Mouse (Mus musculus) left cerebral cortex, postnatal 14 days (tissue): ENCODE data around the gene Stag3. TPM values are rescaled to one million over a fixed set of nuclear protein-coding genes. Genes with fewer than 3 reads are reported as not detected.

ENCODE experiments used
- total RNA-seq, 2 experiments: library from RNA; stranded (reverse); gene quantifications; 2 replicates each; pipeline ENCODE4 v1.2.3; 2021

The Stag3 gene
- total RNA-seq, 2 experiments from 2014 or later, result 1.1 to 1.8 TPM

Other genes starting within 250 kb of the Stag3 start
- gene Smok3c, start 227.0 kb upstream of the Stag3 start, total RNA-seq, result not detected
- 10 to 100 TPM; 39.2 to 40.4 TPM for gene Zkscan1, start 195.2 kb upstream of the Stag3 start, total RNA-seq
- gene Zscan21, start 163.3 kb upstream of the Stag3 start, total RNA-seq, result 10 to 100 TPM; 16.1 to 16.4 TPM
- 1 to 10 TPM; 8.9 to 9.2 TPM for gene Zfp113, start 124.5 kb upstream of the Stag3 start, total RNA-seq
- gene Cops6, start 119.2 kb upstream of the Stag3 start, total RNA-seq, result 100 to 1,000 TPM; 137 to 142 TPM
- gene Ap4m1, start 108.2 kb upstream of the Stag3 start, total RNA-seq, result 10 to 100 TPM; 21.6 to 24.8 TPM
- 10 to 100 TPM; 11.8 to 14.2 TPM for gene Mcm7, start 107.8 kb upstream of the Stag3 start, total RNA-seq
- gene Taf6, start 92.8 kb upstream of the Stag3 start, total RNA-seq, result 10 to 100 TPM; 33.0 to 35.8 TPM
- gene Cnpy4, start 92.8 kb upstream of the Stag3 start, total RNA-seq, result 10 to 100 TPM; 17.2 to 18.0 TPM
- gene Mblac1, start 85.9 kb upstream of the Stag3 start, total RNA-seq, result 10 to 100 TPM; 10.1 to 12.8 TPM
- gene Nxpe5, start 54.3 kb upstream of the Stag3 start, total RNA-seq, result under 1 TPM in 1 of 2 experiments, not detected in 1; 0.53 TPM
- 10 to 100 TPM; 64.3 to 69.0 TPM for gene Lamtor4, start 24.8 kb upstream of the Stag3 start, total RNA-seq
- gene BC037034, start 16.2 kb upstream of the Stag3 start, total RNA-seq, result 10 to 100 TPM; 65.6 to 70.2 TPM
- gene Gal3st4, start 7.4 kb upstream of the Stag3 start, total RNA-seq, result 1 to 10 TPM; 3.6 to 4.5 TPM
- not detected for gene Gm43720, start 282 bp upstream of the Stag3 start, total RNA-seq
- 1 to 10 TPM; 1.8 to 2.7 TPM for gene Gpc2, start 235 bp upstream of the Stag3 start, total RNA-seq
- gene Pvrig, start 61.7 kb downstream of the Stag3 start, total RNA-seq, result not detected
- gene Zfp157, start 161.2 kb downstream of the Stag3 start, total RNA-seq, result 10 to 100 TPM; 19.2 to 21.0 TPM